Mouse (Mus musculus): ENCODE results near the gene Tbcd. TPM values are rescaled to one million over a fixed set of nuclear protein-coding genes. Genes with fewer than 3 reads are reported as not detected.

The Tbcd gene
- polyA plus RNA-seq, 1 experiment from 2014 or later: 40.8 TPM

DNA sequence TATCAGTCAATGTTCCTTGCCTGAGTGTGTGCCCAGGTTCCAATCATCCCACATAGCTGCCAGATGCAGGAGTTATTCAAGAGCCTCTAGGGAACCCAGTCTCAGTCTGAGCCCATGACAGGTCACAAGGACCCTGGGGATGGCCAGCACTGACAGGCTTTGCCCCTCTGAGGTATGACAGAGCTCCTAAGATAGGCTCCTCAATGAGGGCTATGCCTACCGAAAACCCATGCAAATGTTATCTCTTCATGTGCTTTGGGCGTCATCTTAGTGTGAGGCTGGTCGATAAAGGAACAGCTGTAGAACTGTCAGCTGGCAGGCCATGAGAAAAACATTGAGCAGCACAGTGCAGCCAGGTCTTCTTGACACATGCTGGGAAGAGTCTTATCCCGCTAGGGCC lies 18.4 kb upstream of the Tbcd start:
- Histone ChIP-seq H3K4me1 (ENCODE audit: insufficient read depth, low read length) (peaks cover 12% of the 10 kb centered on the region), H3K9ac (replicated peaks; ENCODE audit: low read length) (no peak overlapping the region), H3K27ac (ENCODE audit: low read length) (no peak overlapping the region), H3K36me3 (ENCODE audit: insufficient read depth, low read length) (0 out of 2 replicates have a peak, but pooled peaks cover 7% of the 10 kb centered on the region), H3K4me2 (replicated peaks; ENCODE audit: low read depth, low read length) (no peak overlapping the region), H3K27me3 (ENCODE audit: insufficient read depth, low read length) (no peaks in the 10 kb centered on the region), H3K9me3 (ENCODE audit: low read length) (no peaks in the 10 kb centered on the region), H3K4me3 (ENCODE audit: low read length) (no peak overlapping the region)
- WGBS: 87% methylated on average over 4 of the region's 4 CpGs
- ATAC-seq (ENCODE audit: low FRiP score, low TSS enrichment): no peak

DNA sequence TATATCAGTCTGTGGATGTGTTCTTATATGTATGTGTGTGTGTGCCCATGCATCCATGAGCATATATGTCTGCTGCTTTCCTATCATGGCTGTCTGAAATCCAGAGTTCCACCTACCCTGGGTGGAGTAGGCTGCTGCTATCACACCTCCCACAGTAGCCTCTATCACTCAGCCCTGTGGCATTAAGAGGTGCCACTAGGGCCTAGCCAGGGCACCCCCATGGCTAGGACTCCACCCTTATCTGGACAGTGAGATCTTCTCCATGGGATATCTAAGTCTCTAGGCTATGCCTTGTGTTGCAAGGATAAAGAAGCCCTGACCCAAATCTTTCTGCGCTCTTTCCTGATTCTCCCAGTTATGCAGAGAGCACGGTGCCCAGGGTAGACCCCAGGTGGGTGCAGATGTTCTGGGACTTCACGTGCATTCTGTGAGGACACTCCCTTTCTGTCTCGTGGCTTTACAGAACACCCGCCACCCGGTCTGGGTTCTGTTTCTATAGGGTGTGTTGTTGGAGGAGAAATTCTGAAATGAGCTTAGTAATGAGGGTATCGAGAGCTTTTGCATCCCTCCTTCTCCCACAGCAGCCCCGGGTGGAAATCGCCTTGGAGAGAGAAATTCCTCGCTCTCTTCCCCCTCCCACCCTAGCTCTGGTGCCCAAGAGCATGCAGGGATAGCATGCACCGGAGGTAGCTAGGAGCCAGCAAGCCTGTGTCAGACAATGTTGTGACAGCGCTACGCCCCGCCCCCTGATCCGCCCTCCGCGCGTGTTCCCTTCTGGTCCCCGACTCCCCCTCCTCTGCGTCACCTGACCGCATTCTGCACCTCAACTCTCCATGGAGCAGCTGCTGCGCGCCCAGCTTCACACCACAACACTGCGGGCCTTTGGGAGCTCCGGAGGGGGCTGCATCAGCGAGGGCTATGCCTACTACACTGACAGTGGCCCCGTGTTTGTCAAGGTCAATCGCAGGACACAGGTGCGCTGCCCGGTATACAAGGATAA lies 17.3 kb upstream of the Tbcd start, which contains the start of gene Fn3k:
Fn3k (plus strand) TSS at position 758 of the 1,000 bp plus-strand sequence.
- Histone ChIP-seq H3K4me2 (replicated peaks; ENCODE audit: low read depth, low read length) (peak within 1 kb of the TSS; percentile 73), H3K4me3 (ENCODE audit: low read length) (peak within 1 kb of the TSS; percentile 51), H3K4me1 (ENCODE audit: insufficient read depth, low read length) (peaks cover 12% of the 10 kb centered on the region), H3K9ac (replicated peaks; ENCODE audit: low read length) (peak within 1 kb of the TSS; percentile 62), H3K27me3 (ENCODE audit: insufficient read depth, low read length) (no peaks in the 10 kb centered on the region), H3K9me3 (ENCODE audit: low read length) (no peaks in the 10 kb centered on the region), H3K27ac (ENCODE audit: low read length) (no peak within 1 kb of the TSS), H3K36me3 (ENCODE audit: insufficient read depth, low read length) (0 out of 2 replicates have a peak, but pooled peaks cover 4% of the 10 kb centered on the region)
- peak; percentile 95 for ATAC-seq (ENCODE audit: low FRiP score, low TSS enrichment)
- WGBS: 6% methylated on average over 30 of the region's 30 CpGs

DNA sequence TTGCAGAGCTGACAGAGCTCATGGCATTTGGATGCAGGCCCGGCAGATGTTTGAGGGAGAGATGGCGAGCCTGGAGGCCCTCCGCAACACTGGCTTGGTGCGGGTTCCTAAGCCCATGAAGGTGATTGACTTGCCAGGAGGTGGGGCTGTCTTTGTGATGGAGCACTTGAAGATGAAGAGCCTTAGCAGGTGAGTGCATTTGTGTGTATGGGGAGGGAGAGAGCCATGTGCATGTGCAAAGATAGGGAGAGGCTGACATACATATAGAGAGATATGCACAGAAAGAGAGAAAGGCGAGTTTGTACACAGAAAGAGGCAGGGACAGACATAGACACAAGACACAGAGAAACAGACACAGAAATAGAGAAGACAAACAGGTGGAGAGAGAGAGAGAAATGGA lies 14.5 kb upstream of the Tbcd start:
- Histone ChIP-seq H3K27me3 (ENCODE audit: insufficient read depth, low read length) (no peaks in the 10 kb centered on the region), H3K4me3 (ENCODE audit: low read length) (no peak overlapping the region), H3K4me2 (replicated peaks; ENCODE audit: low read depth, low read length) (no peak overlapping the region), H3K9me3 (ENCODE audit: low read length) (no peaks in the 10 kb centered on the region), H3K36me3 (ENCODE audit: insufficient read depth, low read length) (no peaks in the 10 kb centered on the region), H3K27ac (ENCODE audit: low read length) (no peak overlapping the region), H3K9ac (replicated peaks; ENCODE audit: low read length) (no peak overlapping the region), H3K4me1 (ENCODE audit: insufficient read depth, low read length) (peaks cover 12% of the 10 kb centered on the region)
- ATAC-seq (ENCODE audit: low FRiP score, low TSS enrichment): no peak
- 86% methylated on average over 5 of the region's 5 CpGs for WGBS

DNA sequence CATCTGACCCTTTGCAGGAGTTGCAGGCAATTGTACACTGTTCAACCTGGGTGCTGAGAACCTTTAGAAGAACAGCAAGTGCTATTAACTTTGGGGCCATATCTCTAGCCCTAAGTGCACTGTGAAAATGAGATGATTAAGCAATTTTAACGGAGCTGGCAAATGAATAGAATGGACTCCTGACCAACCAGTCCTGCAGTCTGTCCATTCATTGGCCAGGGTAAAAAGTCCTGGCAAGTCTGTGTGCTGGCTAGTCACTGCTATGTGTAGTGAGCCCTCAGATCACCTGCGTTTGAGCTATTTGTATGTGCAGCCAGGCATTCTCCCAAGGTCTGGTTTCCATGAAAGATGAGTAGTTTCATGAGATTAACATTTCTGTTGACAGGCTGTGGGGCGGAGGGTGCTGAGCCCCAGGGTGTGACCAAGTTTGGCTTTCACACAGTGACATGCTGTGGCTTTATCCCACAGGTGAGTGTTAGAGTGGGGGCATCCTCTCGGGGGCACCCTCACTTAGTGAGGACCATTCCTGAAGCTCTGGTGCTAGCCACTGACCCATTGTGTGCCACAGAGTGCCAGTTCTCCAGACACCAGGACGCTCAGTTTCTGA lies 12.0 kb upstream of the Tbcd start:
- no peak overlapping the region for H3K4me3 ChIP-seq (ENCODE audit: low read length)
- H3K27me3 ChIP-seq (ENCODE audit: insufficient read depth, low read length): no peaks in the 10 kb centered on the region
- WGBS: 64% methylated on average over 5 of the region's 5 CpGs
- no peak overlapping the region for H3K27ac ChIP-seq (ENCODE audit: low read length)
- peaks cover 5% of the 10 kb centered on the region for H3K4me1 ChIP-seq (ENCODE audit: insufficient read depth, low read length)
- no peak for ATAC-seq (ENCODE audit: low FRiP score, low TSS enrichment)
- no peak overlapping the region for H3K9ac ChIP-seq (replicated peaks; ENCODE audit: low read length)
- no peaks in the 10 kb centered on the region for H3K36me3 ChIP-seq (ENCODE audit: insufficient read depth, low read length)
- H3K9me3 ChIP-seq (ENCODE audit: low read length): no peaks in the 10 kb centered on the region
- H3K4me2 ChIP-seq (replicated peaks; ENCODE audit: low read depth, low read length): no peak overlapping the region

DNA sequence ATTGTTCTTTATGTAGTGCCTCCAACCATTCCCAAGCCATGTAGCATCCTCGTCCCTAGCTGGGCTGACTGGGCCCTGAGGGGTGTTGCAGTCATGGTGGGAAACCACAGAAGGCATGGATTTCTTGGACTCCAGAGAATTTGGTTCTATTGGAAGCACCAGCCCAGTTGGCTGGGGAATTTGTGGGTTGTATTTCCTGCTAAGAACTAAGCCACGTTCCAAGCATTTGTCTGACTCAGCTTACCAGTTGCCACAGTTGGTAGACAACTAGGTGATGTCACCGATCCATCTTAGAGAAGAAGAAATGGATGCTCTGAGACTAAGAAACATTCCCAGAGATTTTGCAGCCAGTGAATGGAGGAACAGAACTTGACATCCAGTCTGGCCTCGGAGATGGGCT lies 10.1 kb upstream of the Tbcd start:
- H3K4me2 ChIP-seq (replicated peaks; ENCODE audit: low read depth, low read length): no peak overlapping the region
- H3K36me3 ChIP-seq (ENCODE audit: insufficient read depth, low read length): no peaks in the 10 kb centered on the region
- 91% methylated on average over 4 of the region's 4 CpGs for WGBS
- H3K9me3 ChIP-seq (ENCODE audit: low read length): no peaks in the 10 kb centered on the region
- H3K9ac ChIP-seq (replicated peaks; ENCODE audit: low read length): no peak overlapping the region
- H3K27me3 ChIP-seq (ENCODE audit: insufficient read depth, low read length): 0 out of 2 replicates have a peak, but pooled peaks cover 2% of the 10 kb centered on the region
- no peak overlapping the region for H3K27ac ChIP-seq (ENCODE audit: low read length)
- H3K4me3 ChIP-seq (ENCODE audit: low read length): no peak overlapping the region
- ATAC-seq (ENCODE audit: low FRiP score, low TSS enrichment): no peak
- H3K4me1 ChIP-seq (ENCODE audit: insufficient read depth, low read length): no peaks in the 10 kb centered on the region

DNA sequence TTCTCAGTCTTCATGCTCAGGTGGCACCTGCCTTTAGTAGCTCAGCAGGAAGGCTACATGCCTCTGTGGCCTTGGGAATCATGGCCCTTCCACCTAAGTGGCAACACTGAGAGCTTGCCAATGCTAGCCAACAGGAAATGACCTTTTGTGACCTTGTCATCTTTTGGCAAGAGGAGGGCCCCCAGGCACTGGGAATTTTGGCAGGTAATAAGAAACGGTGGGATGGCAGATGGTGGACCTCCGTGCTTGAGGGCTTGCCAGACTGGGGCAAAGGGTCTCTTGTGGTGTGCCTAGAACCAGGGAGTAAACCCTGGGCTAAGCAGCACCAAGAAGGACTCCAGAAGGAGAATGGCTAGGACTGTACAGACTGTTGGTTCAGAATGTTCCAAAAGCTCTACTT lies 9.7 kb upstream of the Tbcd start:
- no peak for ATAC-seq (ENCODE audit: low FRiP score, low TSS enrichment)
- Histone ChIP-seq H3K9ac (replicated peaks; ENCODE audit: low read length) (no peak overlapping the region), H3K4me3 (ENCODE audit: low read length) (no peak overlapping the region)

DNA sequence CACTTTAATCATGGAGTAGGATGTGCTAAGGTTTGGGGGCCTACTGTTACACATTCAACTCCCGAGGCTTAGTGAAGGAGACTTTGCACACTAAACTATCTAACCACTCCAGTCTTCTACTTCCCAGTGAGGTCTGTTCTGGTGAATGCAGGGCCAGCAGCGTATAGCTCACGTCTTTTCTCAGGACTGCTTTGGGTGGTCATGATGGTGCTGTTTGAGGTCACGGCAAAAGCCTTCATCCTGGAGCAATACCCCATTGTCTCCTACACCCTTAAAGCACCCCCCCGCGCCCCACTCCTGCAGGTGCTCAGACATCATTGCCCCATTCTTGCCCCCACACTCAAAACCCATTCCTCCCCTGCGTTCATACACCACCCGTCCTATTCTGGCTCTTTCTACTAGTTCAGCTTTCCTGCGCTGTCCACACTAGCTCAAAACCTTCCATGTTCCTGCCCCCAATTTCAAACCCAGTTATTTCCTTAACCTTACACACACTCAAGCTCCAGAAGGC lies 478 bp upstream of the Tbcd start:
- 0 out of 2 replicates have a peak overlapping the region, but pooled peaks have one; percentile 23 for H3K27ac ChIP-seq (ENCODE audit: low read length)
- peaks cover 7% of the 10 kb centered on the region; the same call in 1 of the 2 replicates for H3K36me3 ChIP-seq (ENCODE audit: insufficient read depth, low read length)
- peaks cover 6% of the 10 kb centered on the region; the same call in 1 of the 2 replicates for H3K4me1 ChIP-seq (ENCODE audit: insufficient read depth, low read length)
- H3K4me2 ChIP-seq (replicated peaks; ENCODE audit: low read depth, low read length): peak overlapping the region; percentile 83
- no peaks in the 10 kb centered on the region for H3K9me3 ChIP-seq (ENCODE audit: low read length)
- peak; percentile 24; the same call in 1 of the 2 replicates for ATAC-seq (ENCODE audit: low FRiP score, low TSS enrichment)
- H3K4me3 ChIP-seq (ENCODE audit: low read length): peak overlapping the region; percentile 82
- peak overlapping the region; percentile 77; the same call in 1 of the 2 replicates for H3K9ac ChIP-seq (replicated peaks; ENCODE audit: low read length)
- 12% methylated on average over 9 of the region's 9 CpGs for WGBS
- 0 out of 2 replicates have a peak, but pooled peaks cover 2% of the 10 kb centered on the region for H3K27me3 ChIP-seq (ENCODE audit: insufficient read depth, low read length)

More for the DNA sequence above, 9.7 kb upstream of the Tbcd start:
- Histone ChIP-seq H3K27ac (ENCODE audit: low read length) (no peak overlapping the region), H3K36me3 (ENCODE audit: insufficient read depth, low read length) (no peaks in the 10 kb centered on the region), H3K27me3 (ENCODE audit: insufficient read depth, low read length) (0 out of 2 replicates have a peak, but pooled peaks cover 2% of the 10 kb centered on the region), H3K4me2 (replicated peaks; ENCODE audit: low read depth, low read length) (no peak overlapping the region), H3K4me1 (ENCODE audit: insufficient read depth, low read length) (no peaks in the 10 kb centered on the region), H3K9me3 (ENCODE audit: low read length) (no peaks in the 10 kb centered on the region)
- 45% methylated on average over 2 of the region's 2 CpGs for WGBS

DNA sequence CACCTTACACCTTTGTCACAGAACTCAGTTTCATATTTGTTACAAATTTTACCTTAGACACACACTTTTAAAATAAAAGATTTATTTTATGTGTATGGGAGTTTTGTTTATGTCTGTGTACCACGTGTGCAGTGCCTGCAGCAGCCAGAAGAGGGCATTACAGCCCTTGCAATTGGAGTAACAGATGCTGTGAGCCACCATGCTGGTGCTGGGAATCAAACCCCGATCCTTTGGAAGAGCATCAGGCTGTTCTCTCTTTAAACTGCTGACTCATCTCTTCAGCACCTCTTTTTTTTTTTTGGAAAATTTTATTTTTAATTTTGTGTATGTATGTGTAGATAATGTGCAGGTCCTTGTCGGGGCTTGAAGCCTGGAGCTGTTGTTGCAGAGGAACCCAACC lies 6.1 kb downstream of the Tbcd start:
- 0 out of 2 replicates have a peak, but pooled peaks cover 4% of the 10 kb centered on the region for H3K9me3 ChIP-seq (ENCODE audit: low read length)
- no peak overlapping the region for H3K4me3 ChIP-seq (ENCODE audit: low read length)
- H3K27ac ChIP-seq (ENCODE audit: low read length): no peak overlapping the region
- H3K4me2 ChIP-seq (replicated peaks; ENCODE audit: low read depth, low read length): no peak overlapping the region
- peaks cover 2% of the 10 kb centered on the region; the same call in 1 of the 2 replicates for H3K4me1 ChIP-seq (ENCODE audit: insufficient read depth, low read length)
- no peaks in the 10 kb centered on the region for H3K27me3 ChIP-seq (ENCODE audit: insufficient read depth, low read length)
- H3K36me3 ChIP-seq (ENCODE audit: insufficient read depth, low read length): peaks cover 47% of the 10 kb centered on the region
- WGBS: 88% methylated on average over 3 of the region's 3 CpGs
- no peak overlapping the region for H3K9ac ChIP-seq (replicated peaks; ENCODE audit: low read length)
- no peak for ATAC-seq (ENCODE audit: low FRiP score, low TSS enrichment)

DNA sequence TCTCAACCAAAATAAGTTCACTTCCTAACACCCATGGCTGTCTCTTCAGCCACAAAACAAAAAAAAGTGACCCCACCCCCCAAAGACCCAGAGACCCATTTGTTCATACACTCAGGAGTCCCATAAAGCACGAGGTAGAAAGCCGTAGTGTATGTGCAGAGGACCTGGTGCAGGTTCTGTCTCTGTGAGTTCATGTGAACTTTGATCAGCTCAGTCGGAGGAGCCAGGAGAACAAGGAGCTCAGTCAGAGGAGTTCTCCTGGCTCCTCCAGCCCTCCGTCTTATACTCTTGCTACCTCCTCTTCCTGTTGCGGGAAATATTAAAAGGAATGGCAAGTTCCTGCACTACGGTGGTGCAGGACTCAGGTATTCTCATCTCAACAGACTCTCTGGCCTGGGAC lies 15.7 kb downstream of the Tbcd start:
- Histone ChIP-seq H3K36me3 (ENCODE audit: insufficient read depth, low read length) (peaks cover 16% of the 10 kb centered on the region), H3K27me3 (ENCODE audit: insufficient read depth, low read length) (no peaks in the 10 kb centered on the region), H3K9me3 (ENCODE audit: low read length) (no peaks in the 10 kb centered on the region), H3K27ac (ENCODE audit: low read length) (no peak overlapping the region), H3K4me2 (replicated peaks; ENCODE audit: low read depth, low read length) (no peak overlapping the region), H3K4me3 (ENCODE audit: low read length) (no peak overlapping the region), H3K4me1 (ENCODE audit: insufficient read depth, low read length) (no peaks in the 10 kb centered on the region), H3K9ac (replicated peaks; ENCODE audit: low read length) (no peak overlapping the region)
- WGBS: 88% methylated on average over 6 of the region's 6 CpGs
- ATAC-seq (ENCODE audit: low FRiP score, low TSS enrichment): no peak

Measured in kidney, embryonic 16.5 days (tissue).